Mouse (Mus musculus) skeletal muscle tissue, adult 2 months (tissue): ENCODE data around the gene Lrrc25.

Experiments used
- DNase-seq: peaks from one replicate; pipeline ENCODE4 v3.0.0-alpha.2; 2012; ENCODE audit warnings: low read depth, low spot score

The Lrrc25 gene

DNA sequence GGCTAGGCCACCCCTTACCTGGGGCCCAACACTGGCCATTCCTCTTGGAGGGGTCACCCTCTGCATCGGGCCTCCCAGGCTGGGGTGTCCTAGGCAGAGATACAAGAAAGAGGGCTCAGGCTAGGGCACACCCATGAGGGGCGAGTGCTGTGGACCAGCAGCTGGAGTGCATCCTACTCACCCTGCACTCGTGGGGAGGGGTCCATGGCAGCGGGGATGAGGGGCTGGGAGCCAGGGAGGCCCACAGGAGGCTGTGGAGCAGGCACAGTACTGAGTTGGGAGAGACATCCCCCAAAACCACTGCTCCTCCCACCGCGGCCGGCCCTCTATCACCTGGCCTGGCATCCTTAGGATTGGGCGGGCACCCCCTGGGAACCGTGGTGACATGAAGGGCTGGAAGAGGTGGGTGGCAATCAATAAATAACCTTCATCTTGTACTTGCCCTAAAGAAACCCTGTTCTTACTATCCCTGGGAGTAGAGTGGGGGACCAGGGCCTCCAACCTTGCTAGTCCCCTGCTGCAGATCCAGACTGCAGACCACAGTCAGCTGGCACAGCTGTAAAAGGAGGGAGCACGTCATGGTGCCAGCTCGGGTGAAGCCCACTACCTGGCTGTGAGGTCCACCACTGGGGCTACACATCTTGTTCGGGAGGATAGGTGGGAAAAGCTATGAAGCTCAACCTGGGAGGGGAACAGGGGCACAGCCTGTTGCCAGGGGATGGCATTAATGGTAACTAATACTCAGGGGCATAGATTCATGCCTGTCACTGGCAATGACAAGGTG lies 16.3 kb upstream of the Lrrc25 start:
- no peak for DNase-seq

DNA sequence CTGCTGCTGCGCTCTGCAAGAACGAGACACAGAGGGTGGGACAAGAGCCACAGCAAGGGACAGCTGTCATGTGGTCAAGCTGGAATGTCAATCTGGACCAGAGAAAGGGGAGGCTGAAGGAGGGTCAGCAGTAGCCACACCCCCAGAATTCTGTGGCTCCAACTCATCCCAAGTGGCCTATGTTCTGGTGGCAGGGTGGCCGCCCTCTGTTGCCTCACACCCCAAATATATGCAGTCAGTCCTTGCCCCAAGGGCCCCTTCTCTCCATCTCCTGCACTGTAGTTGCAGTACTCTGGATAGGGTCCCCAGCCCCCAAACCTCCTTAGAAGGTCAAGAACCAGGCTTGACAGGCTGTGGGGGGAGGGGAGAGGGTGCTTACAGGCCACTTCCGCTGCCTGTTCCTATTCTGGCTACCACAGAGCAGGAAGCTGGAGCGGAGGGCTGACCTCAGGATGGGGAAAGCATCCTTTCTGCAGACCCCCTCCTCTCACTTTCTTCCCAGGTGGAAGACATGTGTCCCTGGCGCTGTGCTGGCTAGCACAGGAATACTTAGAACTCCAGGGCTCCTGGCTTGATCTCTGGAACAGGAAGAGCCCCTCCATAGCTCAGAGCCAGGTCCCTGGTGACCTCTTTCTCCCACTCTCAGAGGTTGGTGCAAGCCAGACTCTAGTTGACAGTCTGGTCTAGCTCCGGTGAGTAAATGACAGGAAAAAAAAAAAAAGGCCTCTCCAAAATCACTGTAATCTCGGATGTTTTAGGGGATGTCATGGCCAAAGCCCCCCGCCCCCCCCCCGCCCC lies 15.3 kb upstream of the Lrrc25 start:
- DNase-seq = no peak

DNA sequence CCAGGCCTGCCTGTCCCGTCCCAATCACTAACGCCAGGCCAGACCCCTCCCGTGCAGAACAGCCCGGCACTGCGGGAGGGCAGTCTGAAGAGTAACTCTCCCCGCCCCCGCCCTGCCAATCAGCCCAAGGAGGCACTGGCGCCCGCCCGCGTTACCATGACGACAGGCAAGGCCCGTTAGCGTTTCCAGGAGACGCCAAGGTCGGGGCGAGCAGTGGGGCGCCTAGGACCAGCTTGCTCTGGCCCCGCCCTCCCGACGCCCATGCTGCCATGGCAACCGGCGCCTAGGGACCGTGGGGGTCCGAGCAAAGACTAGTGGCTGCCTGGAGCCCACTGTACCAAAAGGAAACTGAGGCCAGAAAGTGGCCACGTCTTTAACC lies 14.7 kb upstream of the Lrrc25 start:
- no peak for DNase-seq

- no peak for DNase-seq
Observed at GRCm38 (mm10) chr8:70602139-70602811, 13.7 kb upstream of the Lrrc25 start.

- no peak for DNase-seq
Observed at GRCm38 (mm10) chr8:70604558-70604957, 11.4 kb upstream of the Lrrc25 start.

DNA sequence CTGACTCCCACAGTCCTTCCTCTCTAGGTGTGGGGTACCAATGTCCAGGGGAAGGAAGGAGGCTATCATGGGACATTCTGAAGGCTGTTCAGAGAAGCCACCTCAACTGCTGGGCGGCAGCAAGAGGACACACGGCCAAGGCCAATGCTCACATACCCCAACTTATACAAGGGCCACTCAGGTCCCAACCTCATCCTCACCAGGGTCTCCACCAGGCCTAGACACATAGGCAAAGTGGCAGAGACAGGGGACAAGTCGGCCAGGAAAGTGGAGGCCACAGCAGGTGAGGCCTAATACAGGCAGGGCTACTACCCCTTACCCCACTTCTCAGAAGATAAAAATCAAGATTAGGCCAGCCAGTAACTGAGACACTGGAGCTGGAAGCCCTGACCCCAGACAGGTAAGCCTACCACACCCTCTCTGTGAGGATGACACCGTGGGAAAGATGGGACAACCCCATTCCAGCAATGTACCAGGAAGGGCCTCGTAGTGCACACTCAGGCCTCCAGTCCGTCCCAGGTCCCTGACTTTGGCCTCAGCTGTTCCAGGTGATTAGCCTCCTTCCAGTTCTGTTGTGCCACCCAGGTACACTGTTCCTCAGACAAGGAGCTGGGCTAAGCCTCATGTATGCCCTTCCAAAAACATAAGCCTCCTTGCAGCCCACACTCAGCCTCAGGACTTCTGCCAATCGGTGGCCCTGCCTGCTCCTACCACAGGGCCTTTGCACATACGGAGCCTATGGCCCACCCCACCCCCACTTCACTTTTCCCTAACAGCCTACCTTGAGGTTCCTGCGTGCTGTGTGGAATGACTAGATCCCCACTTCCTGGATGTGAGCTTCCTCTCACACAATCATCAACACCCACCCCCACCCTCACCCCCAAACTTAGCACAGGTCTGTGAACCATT lies 9.8 kb upstream of the Lrrc25 start:
- no peak for DNase-seq

DNA sequence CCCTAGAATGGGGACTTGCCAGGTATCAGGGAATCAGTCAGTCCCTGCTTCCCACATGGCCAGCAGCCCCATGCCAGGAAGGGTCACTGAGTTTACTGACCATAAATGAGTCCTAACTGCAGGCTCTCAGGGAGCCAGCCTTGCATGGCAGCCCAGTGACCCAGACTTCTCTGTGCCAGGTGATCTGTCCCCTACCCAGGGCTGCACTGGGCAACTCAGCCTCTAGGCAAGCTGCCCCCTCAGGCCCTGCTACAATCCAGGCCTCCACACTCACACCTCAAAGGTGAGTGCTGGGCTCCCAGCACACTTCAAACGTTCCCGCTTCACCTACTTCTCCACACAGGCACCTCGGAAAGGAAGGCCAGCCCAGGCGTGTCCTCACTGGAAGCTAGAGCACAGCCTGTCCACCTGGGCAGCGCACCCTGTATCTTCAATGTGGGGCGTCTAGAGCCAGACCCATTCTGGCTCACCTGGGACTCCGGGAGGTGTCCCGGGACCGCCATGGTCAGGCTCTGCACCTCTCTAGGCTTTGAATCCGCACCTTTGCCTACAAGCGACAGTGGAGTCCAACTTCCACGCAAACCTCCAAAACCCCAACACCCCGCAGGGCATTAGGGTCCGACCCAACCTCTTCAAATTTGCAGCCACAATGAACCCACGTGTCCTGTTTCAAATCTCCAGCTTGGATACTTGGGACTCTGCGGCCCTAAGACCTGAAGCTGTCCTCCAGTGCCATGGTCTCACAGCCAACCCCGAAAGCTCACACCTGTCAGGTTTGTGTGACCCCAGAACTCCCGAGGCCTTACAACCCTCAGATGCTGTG lies 9.0 kb upstream of the Lrrc25 start:
- no peak for DNase-seq

GRCm38 (mm10) chr8:70607603-70607897 lies 8.4 kb upstream of the Lrrc25 start:
- DNase-seq = no peak

GRCm38 (mm10) chr8:70607898-70608748 lies 7.8 kb upstream of the Lrrc25 start:
- no peak for DNase-seq

DNA sequence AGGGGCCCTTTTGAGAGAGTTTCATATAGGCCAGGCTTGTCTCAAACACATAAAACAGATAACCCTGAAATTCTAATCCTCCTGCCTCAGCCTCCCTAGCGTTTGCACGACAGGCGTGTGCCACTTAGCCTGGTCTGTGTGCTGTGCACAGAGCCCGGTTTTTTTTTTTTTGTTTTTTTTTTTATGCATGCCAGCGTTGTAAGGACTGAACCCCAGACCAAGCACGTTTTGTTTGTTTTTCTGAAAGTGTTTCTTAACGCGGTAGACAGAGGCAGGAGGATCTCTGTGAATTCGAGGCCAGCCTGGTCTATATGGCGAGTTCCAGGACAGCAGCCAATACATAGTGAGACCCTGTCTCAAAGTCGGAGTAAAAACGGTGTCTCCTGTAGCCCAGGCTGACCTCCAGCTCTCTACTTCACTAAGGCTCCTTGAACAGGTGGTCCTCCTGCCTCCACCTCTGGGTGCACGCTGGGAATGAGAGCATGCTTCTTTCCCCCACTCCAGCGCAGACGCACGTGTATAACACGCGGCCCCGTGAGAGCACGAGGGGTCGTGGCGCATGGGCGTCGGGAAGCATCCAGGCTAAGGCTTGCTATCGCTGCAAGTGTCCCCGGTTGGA lies 7.1 kb upstream of the Lrrc25 start, which contains the start of gene Ssbp4:
Gene Ssbp4 (minus strand): TSS at position 124 of the 619 bp plus-strand sequence.
- no peak for DNase-seq

- DNase-seq = peak; percentile 85
Observed at GRCm38 (mm10) chr8:70609368-70609848, 6.5 kb upstream of the Lrrc25 start.

- peak; percentile 98 for DNase-seq
Observed at GRCm38 (mm10) chr8:70609849-70610795, 5.8 kb upstream of the Lrrc25 start.

GRCm38 (mm10) chr8:70610796-70611771 lies 4.9 kb upstream of the Lrrc25 start:
- DNase-seq = peak; percentile 74

DNA sequence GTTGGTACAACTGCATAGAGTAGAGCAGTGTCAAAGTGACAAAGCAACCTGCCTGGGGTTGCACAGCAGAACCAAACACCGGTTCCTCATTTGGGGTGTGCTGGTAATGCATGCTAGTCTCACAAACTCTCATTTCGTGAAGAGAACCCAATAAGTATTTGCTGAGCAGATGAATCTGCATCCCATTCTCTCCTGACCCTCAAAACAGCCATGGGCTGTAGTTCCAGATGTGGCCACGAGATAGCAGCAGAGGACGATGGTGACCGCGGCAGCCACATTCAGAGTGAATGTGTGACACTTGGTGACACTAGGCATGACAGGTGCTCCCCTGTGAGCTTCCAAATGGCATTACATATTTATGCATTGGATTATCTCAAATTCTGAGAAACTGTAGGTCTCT lies 4.1 kb upstream of the Lrrc25 start:
- DNase-seq = peak; percentile 76

DNA sequence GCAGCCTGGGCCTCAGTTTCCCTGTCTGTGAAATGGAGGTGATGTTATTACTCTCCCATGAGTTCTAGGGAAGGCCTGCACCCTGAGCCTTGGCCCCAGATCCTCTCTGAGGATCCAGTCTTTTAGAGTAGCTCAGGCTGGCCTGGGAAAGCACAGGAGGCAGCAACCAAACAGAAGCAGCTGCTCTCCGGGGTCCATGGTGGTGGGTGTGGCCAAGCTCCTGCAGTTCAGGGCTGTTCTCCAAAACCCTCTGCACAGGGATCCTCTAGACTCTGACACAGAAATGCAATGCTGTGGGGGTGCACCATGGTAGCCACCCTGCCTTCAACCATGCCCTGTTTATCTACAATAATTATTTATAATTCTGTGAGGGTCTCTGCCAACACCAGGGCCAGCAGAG lies 2.2 kb upstream of the Lrrc25 start:
- no peak for DNase-seq

GRCm38 (mm10) chr8:70614469-70614868 lies 1.5 kb upstream of the Lrrc25 start:
- DNase-seq = no peak

- no peak for DNase-seq
Observed at GRCm38 (mm10) chr8:70615281-70615680, 674 bp upstream of the Lrrc25 start.
